Mouse (Mus musculus): ENCODE data around the gene Prpf3. TPM values are rescaled to one million over a fixed set of nuclear protein-coding genes. Genes with fewer than 3 reads are reported as not detected.

Gene Prpf3
- polyA plus RNA-seq, 1 experiment = 17.8 TPM

- peaks cover 42% of the 10 kb centered on the region for H3K36me3 ChIP-seq (ENCODE audit: control insufficient read depth, insufficient read depth)
- H3ac ChIP-seq (ENCODE audit: control insufficient read depth, insufficient read length) = no peak overlapping the region
- no peak overlapping the region for H3K4me2 ChIP-seq (ENCODE audit: low read depth)
- peaks cover 22% of the 10 kb centered on the region for H3K79me2 ChIP-seq (ENCODE audit: control insufficient read depth, insufficient read depth)
- no peak overlapping the region for H3K4me3 ChIP-seq
- no peak for TF ChIP-seq E2F4 (IDR thresholded peaks at IDR 0.05; ENCODE audit: insufficient read depth)
- no peak for TF ChIP-seq CEBPB (IDR thresholded peaks at IDR 0.05; ENCODE audit: insufficient read depth, poor library complexity, severe bottlenecking)
- TF ChIP-seq MAX (IDR thresholded peaks at IDR 0.05; ENCODE audit: low read depth) = no peak
- no peak for TF ChIP-seq POLR2AphosphoS2 (IDR thresholded peaks at IDR 0.05; ENCODE audit: insufficient read length, low read depth)
- TF ChIP-seq MYOD1 (IDR thresholded peaks at IDR 0.05; ENCODE audit: control insufficient read depth in 1 of 3, insufficient read length in 2 of 3, low read depth in 2 of 3) = no peak
- TF ChIP-seq USF1 (IDR thresholded peaks at IDR 0.05; ENCODE audit: low read depth) = no peak
- no peak for TF ChIP-seq TCF12 (IDR thresholded peaks at IDR 0.05; ENCODE audit: insufficient read depth, poor library complexity, severe bottlenecking)
- TF ChIP-seq MYOG (IDR thresholded peaks at IDR 0.05; ENCODE audit: control insufficient read depth in 1 of 3, insufficient read depth in 1 of 3, insufficient read length in 2 of 3, low read depth in 2 of 3) = no peak
- TF ChIP-seq SRF (IDR thresholded peaks at IDR 0.05; ENCODE audit: control insufficient read depth, insufficient read length, low read depth) = no peak
- TF ChIP-seq POLR2A (IDR thresholded peaks at IDR 0.05; ENCODE audit: insufficient read length, low read depth) = no peak
- H3K27me3 ChIP-seq (ENCODE audit: control insufficient read depth, insufficient read depth, insufficient read length) = no peaks in the 10 kb centered on the region
These were observed 70.2 kb downstream of the Prpf3 start for GRCm38 (mm10) chr3:95785501-95785900.

Other genes with a start within 250 kb of the Prpf3 start
- gene Ensa, start 230.9 kb downstream of the Prpf3 start, polyA plus RNA-seq (2012; fragmentation: generic; extraction: Trizol) = 65.3 TPM
- 51.6 TPM for gene Mcl1, start 197.1 kb downstream of the Prpf3 start, polyA plus RNA-seq (2012; fragmentation: generic; extraction: Trizol)
- 4.6 TPM for gene Adamtsl4, start 168.0 kb downstream of the Prpf3 start, polyA plus RNA-seq (2012; fragmentation: generic; extraction: Trizol)
- 219 TPM for gene Ecm1, start 116.3 kb downstream of the Prpf3 start, polyA plus RNA-seq (2012; fragmentation: generic; extraction: Trizol)
- gene Tars2, start 95.7 kb downstream of the Prpf3 start, polyA plus RNA-seq (2012; fragmentation: generic; extraction: Trizol) = 34.3 TPM
- 8.5 TPM for gene Rprd2, start 37.0 kb downstream of the Prpf3 start, polyA plus RNA-seq (2012; fragmentation: generic; extraction: Trizol)
- gene Mrps21, start 15.6 kb upstream of the Prpf3 start, polyA plus RNA-seq (2012; fragmentation: generic; extraction: Trizol) = 400 TPM
- gene Ciart, start 26.4 kb upstream of the Prpf3 start, polyA plus RNA-seq (2012; fragmentation: generic; extraction: Trizol) = 22.4 TPM
- 11.3 TPM for gene BC028528, start 36.1 kb upstream of the Prpf3 start, polyA plus RNA-seq (2012; fragmentation: generic; extraction: Trizol)
- gene Aph1a, start 38.1 kb upstream of the Prpf3 start, polyA plus RNA-seq (2012; fragmentation: generic; extraction: Trizol) = 106 TPM
- gene Car14, start 48.8 kb upstream of the Prpf3 start, polyA plus RNA-seq (2012; fragmentation: generic; extraction: Trizol) = 0.11 TPM
- gene Anp32e, start 73.4 kb upstream of the Prpf3 start, polyA plus RNA-seq (2012; fragmentation: generic; extraction: Trizol) = 48.5 TPM
- gene Plekho1, start 140.1 kb upstream of the Prpf3 start, polyA plus RNA-seq (2012; fragmentation: generic; extraction: Trizol) = 107 TPM
- gene Vps45, start 202.6 kb upstream of the Prpf3 start, polyA plus RNA-seq (2012; fragmentation: generic; extraction: Trizol) = 22.0 TPM
- 16.4 TPM for gene Otud7b, start 248.6 kb upstream of the Prpf3 start, polyA plus RNA-seq (2012; fragmentation: generic; extraction: Trizol)

Data from myocyte (in vitro differentiated cells).